Mouse (Mus musculus) heart, adult 2 months (tissue): ENCODE results near the gene Selenos. TPM values are rescaled to one million over a fixed set of nuclear protein-coding genes. Genes with fewer than 3 reads are reported as not detected.

ENCODE experiments used
- DNase-seq, 2 experiments: peaks; one replicate each; pipeline ENCODE4 v3.0.0; 2021
- H3K27ac ChIP-seq: fragments of 200-600 bp; 2 replicates; pipeline ENCODE4 v1.8.1; 2022
- H3K27me3 ChIP-seq: fragments of 200-500 bp; 2 replicates; pipeline ENCODE4 v1.6.1; 2012; ENCODE audit warnings: mild to moderate bottlenecking, low read length, inconsistent platforms, mixed read lengths; ENCODE audit not compliant: control insufficient read depth, insufficient read depth
- H3K36me3 ChIP-seq: fragments of 200-500 bp; 2 replicates; pipeline ENCODE4 v1.6.1; 2012; ENCODE audit warnings: low read length, inconsistent platforms; ENCODE audit not compliant: control insufficient read depth, insufficient read depth
- H3K4me1 ChIP-seq: fragments of 200-500 bp; 2 replicates; pipeline ENCODE4 v1.6.1; 2011; ENCODE audit warnings: low read length; ENCODE audit not compliant: control insufficient read depth, insufficient read depth
- H3K4me3 ChIP-seq: fragments of 200-600 bp; 2 replicates; pipeline ENCODE4 v1.8.1; 2022
- H3K79me2 ChIP-seq: fragments of 200-500 bp; replicated peaks from 2 replicates; pipeline ENCODE4 v1.6.1; 2012; ENCODE audit warnings: mild to moderate bottlenecking, inconsistent platforms, low read length, moderate library complexity, mixed read lengths; ENCODE audit not compliant: control insufficient read depth, insufficient read depth
- H3K9ac ChIP-seq: fragments of 200-500 bp; 2 replicates; pipeline ENCODE4 v1.6.1; 2012; ENCODE audit warnings: low read depth, mild to moderate bottlenecking, control low read depth, inconsistent platforms, low read length, mixed read lengths
- CTCF ChIP-seq: fragments of 200-600 bp; IDR thresholded peaks from 2 replicates; pipeline ENCODE4 v1.8.1; 2022; ENCODE audit warnings: antibody characterized with exemption, mild to moderate bottlenecking, moderate library complexity
- EP300 ChIP-seq: fragments of 200-500 bp; IDR thresholded peaks from 2 replicates; pipeline ENCODE4 v1.6.1; 2011; ENCODE audit warnings: low read depth, low read length, control low read depth; ENCODE audit not compliant: insufficient read depth
- POLR2A ChIP-seq: fragments of 200-500 bp; IDR thresholded peaks from 2 replicates; pipeline ENCODE4 v1.6.1; 2011; ENCODE audit warnings: mild to moderate bottlenecking, low read depth, low read length, control low read depth; ENCODE audit not compliant: insufficient read depth
- WGBS: fragments of 180-500 bp; shearing (Covaris S2); methylation state at CpG from one replicate; pipeline ENCODE4 v1.1.7; 2018; 5-methylcytosine and 5-hydroxymethylcytosine counted together
- intact Hi-C: fragments of 180-260 bp; cut with DNase I; formaldehyde crosslinking; loops from one replicate; pipeline ENCODE4 v1.15.1; 2025
- polyA plus RNA-seq: library from polyadenylated mRNA; depleted of rRNA; stranded (reverse); fragments of >200 nt; gene quantifications from 2 replicates; pipeline ENCODE4 v1.2.3, GENCODE M21; 2012
- total RNA-seq, 2 experiments: library from RNA; stranded (reverse); gene quantifications; 2 replicates each; pipeline ENCODE4 v1.2.3; 2021

The Selenos gene
- total and polyA plus RNA-seq, 3 experiments: 32.5 to 43.7 (median 34.1) TPM

DNA sequence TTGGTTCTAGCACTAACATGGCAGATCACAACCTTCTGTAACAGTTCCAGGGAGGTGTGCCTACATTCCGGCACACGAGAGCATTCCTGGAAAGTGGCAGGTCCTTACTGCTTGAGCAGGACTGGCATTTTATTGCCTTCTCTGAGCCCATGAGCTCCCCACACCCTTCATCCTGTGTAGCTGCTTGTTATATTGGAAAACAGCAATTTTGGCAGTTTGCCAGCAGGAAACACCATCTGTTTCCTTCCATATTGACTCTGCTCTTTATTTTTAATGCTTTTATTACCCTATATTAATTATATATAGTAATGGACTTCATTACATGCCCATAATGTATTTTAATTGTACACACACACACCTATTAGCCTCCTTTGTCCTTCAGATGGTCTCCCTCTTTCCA, 3.0 kb upstream of the Selenos start:
- Histone ChIP-seq H3K4me1 (peaks cover 4% of the 10 kb centered on the region), H3K36me3 (no peaks in the 10 kb centered on the region; the same call in 1 of the 2 replicates), H3K79me2 (no peaks in the 10 kb centered on the region), H3K27me3 (no peaks in the 10 kb centered on the region), H3K4me3 (no peak overlapping the region), H3K27ac (no peak overlapping the region), H3K9ac (no peak overlapping the region)
- no peak for DNase-seq
- TF ChIP-seq POLR2A (no peak), EP300 (no peak), CTCF (no peak)
- intact Hi-C loops: no loop called here
- WGBS: 62% methylated on average over 2 of the region's 2 CpGs

GRCm38 (mm10) chr7:66080231-66080613, 773 bp downstream of the Selenos start:
- intact Hi-C loops: no loop called here
- peak overlapping the region; percentile 85; the same call in 1 of the 2 replicates for H3K27ac ChIP-seq
- TF ChIP-seq CTCF (peak; percentile 38), EP300 (no peak)
- peaks cover 5% of the 10 kb centered on the region for H3K36me3 ChIP-seq
- H3K4me1 ChIP-seq: peaks cover 6% of the 10 kb centered on the region
- H3K79me2 ChIP-seq: no peaks in the 10 kb centered on the region
- no peak for DNase-seq
- H3K4me3 ChIP-seq: peak overlapping the region; percentile 66
- 46% methylated on average over 5 of the region's 5 CpGs for WGBS
- no peaks in the 10 kb centered on the region for H3K27me3 ChIP-seq
- H3K9ac ChIP-seq: no peak overlapping the region

DNA sequence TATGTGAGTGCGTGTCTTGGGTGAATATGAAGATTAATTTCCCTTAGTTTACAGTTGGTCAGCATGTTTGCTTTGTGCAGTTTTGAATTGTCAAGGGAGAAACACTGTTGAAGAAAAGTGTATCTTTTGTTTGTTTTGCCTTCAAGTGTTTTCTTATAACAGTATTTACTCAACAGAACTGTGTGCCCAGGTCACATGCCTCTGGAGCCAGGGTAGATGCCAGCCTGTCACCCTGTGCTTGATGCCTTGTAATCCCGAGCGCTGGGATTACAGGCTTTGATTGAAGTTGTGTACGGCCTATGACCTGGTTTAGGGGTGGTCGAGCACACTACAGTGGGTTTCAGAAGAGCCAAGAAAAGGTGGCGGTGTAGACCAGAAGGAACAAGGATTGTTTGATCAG, 4.3 kb downstream of the Selenos start:
- WGBS: 92% methylated on average over 6 of the region's 6 CpGs
- Histone ChIP-seq H3K36me3 (peaks cover 5% of the 10 kb centered on the region), H3K27me3 (no peaks in the 10 kb centered on the region), H3K79me2 (no peaks in the 10 kb centered on the region), H3K9ac (no peak overlapping the region), H3K4me1 (peaks cover 5% of the 10 kb centered on the region), H3K4me3 (no peak overlapping the region), H3K27ac (no peak overlapping the region)
- intact Hi-C loops: no loop called here
- no peak for DNase-seq
- TF ChIP-seq CTCF: no peak
- TF ChIP-seq EP300: no peak
- TF ChIP-seq POLR2A: no peak

- H3K36me3 ChIP-seq: peaks cover 5% of the 10 kb centered on the region
Measured at GRCm38 (mm10) chr7:66084546-66084945, 5.1 kb downstream of the Selenos start.

DNA sequence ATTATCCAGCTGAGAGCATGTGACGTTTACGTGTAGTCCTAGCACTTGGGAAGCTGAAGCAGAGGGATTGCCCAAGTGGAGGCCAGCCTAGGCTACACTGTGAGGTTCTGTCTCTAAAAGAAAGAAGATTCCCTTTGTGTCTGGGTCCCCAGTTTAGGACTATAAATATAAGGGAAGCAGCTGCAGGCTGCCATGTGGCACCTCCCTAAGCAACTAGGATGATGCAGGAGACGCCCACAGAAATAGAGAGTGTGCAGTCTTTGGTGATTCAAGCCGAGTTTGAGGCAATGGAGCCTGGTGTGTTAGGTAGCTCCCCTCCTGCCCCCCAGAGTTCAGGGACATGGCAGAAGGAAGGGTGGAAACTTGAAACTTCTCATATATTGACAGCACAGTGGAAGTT, 8.2 kb downstream of the Selenos start:
- DNase-seq: no peak
- H3K27me3 ChIP-seq: no peaks in the 10 kb centered on the region
- H3K4me3 ChIP-seq: no peak overlapping the region
- intact Hi-C loops: no loop called here
- no peak overlapping the region for H3K27ac ChIP-seq
- no peak overlapping the region for H3K9ac ChIP-seq
- no peak for TF ChIP-seq CTCF
- TF ChIP-seq POLR2A: no peak
- TF ChIP-seq EP300: no peak
- WGBS: 88% methylated on average over 4 of the region's 4 CpGs
- peaks cover 5% of the 10 kb centered on the region for H3K36me3 ChIP-seq
- no peaks in the 10 kb centered on the region for H3K79me2 ChIP-seq
- H3K4me1 ChIP-seq: peaks cover 2% of the 10 kb centered on the region; the same call in 1 of the 2 replicates

More at GRCm38 (mm10) chr7:66084546-66084945, 5.1 kb downstream of the Selenos start:
- DNase-seq: peak in 1 of 2 experiments; percentile 26
- Histone ChIP-seq H3K27me3 (no peaks in the 10 kb centered on the region), H3K9ac (no peak overlapping the region), H3K4me1 (peaks cover 5% of the 10 kb centered on the region), H3K4me3 (no peak overlapping the region), H3K27ac (no peak overlapping the region), H3K79me2 (no peaks in the 10 kb centered on the region)
- TF ChIP-seq EP300: no peak
- no peak for TF ChIP-seq POLR2A
- no peak for TF ChIP-seq CTCF
- 50% methylated on average over 7 of the region's 7 CpGs for WGBS
- intact Hi-C loops: no loop called here

GRCm38 (mm10) chr7:66088077-66088476, 8.6 kb downstream of the Selenos start:
- Histone ChIP-seq H3K4me3 (no peak overlapping the region), H3K79me2 (no peaks in the 10 kb centered on the region), H3K27me3 (no peaks in the 10 kb centered on the region), H3K9ac (no peak overlapping the region), H3K36me3 (peaks cover 5% of the 10 kb centered on the region), H3K27ac (no peak overlapping the region), H3K4me1 (peaks cover 2% of the 10 kb centered on the region; the same call in 1 of the 2 replicates)
- DNase-seq: no peak
- WGBS: 65% methylated on average over 2 of the region's 2 CpGs
- TF ChIP-seq EP300: no peak
- no peak for TF ChIP-seq CTCF
- no peak for TF ChIP-seq POLR2A
- intact Hi-C loops: no loop called here
